Mouse (Mus musculus): ENCODE measurements at regions not wholly inside any gene's neighbourhood (a gene's known extent, or its start where the extent isn't known, plus 50 kb on each side); places are given as distances from the start of the nearest gene placed in this dataset.
"Not testable (repeated sequence)": the region's sequence is repeated elsewhere in the genome, so short reads cannot be mapped to it uniquely, and the experiment has no call there.

GRCm38 (mm10) chr6:37662747-37663146 lies 132.8 kb downstream of the Akr1d1 start:
- WGBS, result 55% methylated on average over 2 of the region's 2 CpGs
- Histone ChIP-seq H3K9ac (ENCODE audit: low read depth, low read length) (no peak overlapping the region), H3K36me3 (ENCODE audit: control insufficient read depth, insufficient read depth, low read length) (no peaks in the 10 kb centered on the region), H3K27ac (no peak overlapping the region), H3K4me1 (ENCODE audit: control insufficient read depth, insufficient read depth, low read length) (peaks cover 2% of the 10 kb centered on the region), H3K27me3 (ENCODE audit: control insufficient read depth, insufficient read depth, low read length) (no peaks in the 10 kb centered on the region), H3K4me3 (no peak overlapping the region), H3K79me2 (replicated peaks; ENCODE audit: control insufficient read depth, insufficient read depth, low read length) (no peaks in the 10 kb centered on the region)
- TF ChIP-seq CTCF (IDR thresholded peaks at IDR 0.05), result no peak
- TF ChIP-seq POLR2A (IDR thresholded peaks at IDR 0.05; ENCODE audit: insufficient read depth, low read depth, low read length), result no peak
- no peak for TF ChIP-seq EP300 (IDR thresholded peaks at IDR 0.05; ENCODE audit: insufficient read depth, low read depth, low read length)
- intact Hi-C loops (cut with DNase I), result loop anchor here (10.0 kb wide), 1 partner anchor 1178 kb away; no protein-coding TSS in a partner anchor
- DNase-seq, result no peak

- H3K4me3 ChIP-seq, result no peak overlapping the region
- no peaks in the 10 kb centered on the region for H3K79me2 ChIP-seq (replicated peaks; ENCODE audit: control insufficient read depth, insufficient read depth, low read length)
- no peak for DNase-seq
- H3K4me1 ChIP-seq (ENCODE audit: control insufficient read depth, insufficient read depth, low read length), result no peaks in the 10 kb centered on the region; the same call in 1 of the 2 replicates
- no peak overlapping the region for H3K27ac ChIP-seq
- no peaks in the 10 kb centered on the region for H3K27me3 ChIP-seq (ENCODE audit: control insufficient read depth, insufficient read depth, low read length)
- intact Hi-C loops (cut with DNase I), result loop anchor here (10.0 kb wide), 1 partner anchor 1181 kb away; no protein-coding TSS in a partner anchor
- H3K36me3 ChIP-seq (ENCODE audit: control insufficient read depth, insufficient read depth, low read length), result no peaks in the 10 kb centered on the region
- 67% methylated on average over 5 of the region's 5 CpGs for WGBS
- no peak for TF ChIP-seq EP300 (IDR thresholded peaks at IDR 0.05; ENCODE audit: insufficient read depth, low read depth, low read length)
- no peak for TF ChIP-seq POLR2A (IDR thresholded peaks at IDR 0.05; ENCODE audit: insufficient read depth, low read depth, low read length)
- no peak for TF ChIP-seq CTCF (IDR thresholded peaks at IDR 0.05)
- H3K9ac ChIP-seq (ENCODE audit: low read depth, low read length), result no peak overlapping the region
Measured at GRCm38 (mm10) chr6:37665576-37665975, 135.6 kb downstream of the Akr1d1 start.

GRCm38 (mm10) chr6:37669407-37669806 lies 139.4 kb downstream of the Akr1d1 start:
- no peak for DNase-seq
- 59% methylated on average over 2 of the region's 2 CpGs for WGBS
- Histone ChIP-seq H3K36me3 (ENCODE audit: control insufficient read depth, insufficient read depth, low read length) (no peaks in the 10 kb centered on the region), H3K27ac (no peak overlapping the region), H3K79me2 (replicated peaks; ENCODE audit: control insufficient read depth, insufficient read depth, low read length) (no peaks in the 10 kb centered on the region), H3K9ac (ENCODE audit: low read depth, low read length) (no peak overlapping the region), H3K27me3 (ENCODE audit: control insufficient read depth, insufficient read depth, low read length) (no peaks in the 10 kb centered on the region), H3K4me1 (ENCODE audit: control insufficient read depth, insufficient read depth, low read length) (no peaks in the 10 kb centered on the region), H3K4me3 (no peak overlapping the region)
- no peak for TF ChIP-seq CTCF (IDR thresholded peaks at IDR 0.05)
- no peak for TF ChIP-seq EP300 (IDR thresholded peaks at IDR 0.05; ENCODE audit: insufficient read depth, low read depth, low read length)
- no peak for TF ChIP-seq POLR2A (IDR thresholded peaks at IDR 0.05; ENCODE audit: insufficient read depth, low read depth, low read length)
- intact Hi-C loops (cut with DNase I), result loop anchor here (10.0 kb wide), 1 partner anchor 1185 kb away; no protein-coding TSS in a partner anchor

- Histone ChIP-seq H3K4me3 (no peak overlapping the region), H3K4me1 (ENCODE audit: control insufficient read depth, insufficient read depth, low read length) (no peaks in the 10 kb centered on the region), H3K9ac (ENCODE audit: low read depth, low read length) (no peak overlapping the region), H3K79me2 (replicated peaks; ENCODE audit: control insufficient read depth, insufficient read depth, low read length) (no peaks in the 10 kb centered on the region), H3K27ac (no peak overlapping the region), H3K36me3 (ENCODE audit: control insufficient read depth, insufficient read depth, low read length) (no peaks in the 10 kb centered on the region), H3K27me3 (ENCODE audit: control insufficient read depth, insufficient read depth, low read length) (no peaks in the 10 kb centered on the region)
- no peak for TF ChIP-seq EP300 (IDR thresholded peaks at IDR 0.05; ENCODE audit: insufficient read depth, low read depth, low read length)
- no peak for TF ChIP-seq POLR2A (IDR thresholded peaks at IDR 0.05; ENCODE audit: insufficient read depth, low read depth, low read length)
- no peak for TF ChIP-seq CTCF (IDR thresholded peaks at IDR 0.05)
- 78% methylated on average over 3 of the region's 3 CpGs for WGBS
- intact Hi-C loops (cut with DNase I), result no loop called here
- no peak for DNase-seq
Measured at GRCm38 (mm10) chr6:37670701-37671100, 140.7 kb downstream of the Akr1d1 start.

- intact Hi-C loops (cut with DNase I), result no loop called here
- WGBS, result 84% methylated on average over 3 of the region's 3 CpGs
- H3K4me1 ChIP-seq (ENCODE audit: control insufficient read depth, insufficient read depth, low read length), result no peaks in the 10 kb centered on the region
- no peak for DNase-seq
- TF ChIP-seq POLR2A (IDR thresholded peaks at IDR 0.05; ENCODE audit: insufficient read depth, low read depth, low read length) (no peak), CTCF (IDR thresholded peaks at IDR 0.05) (no peak), EP300 (IDR thresholded peaks at IDR 0.05; ENCODE audit: insufficient read depth, low read depth, low read length) (no peak)
- H3K27me3 ChIP-seq (ENCODE audit: control insufficient read depth, insufficient read depth, low read length), result no peaks in the 10 kb centered on the region
- H3K9ac ChIP-seq (ENCODE audit: low read depth, low read length), result no peak overlapping the region
- H3K4me3 ChIP-seq, result no peak overlapping the region
- H3K36me3 ChIP-seq (ENCODE audit: control insufficient read depth, insufficient read depth, low read length), result no peaks in the 10 kb centered on the region
- no peak overlapping the region for H3K27ac ChIP-seq
- H3K79me2 ChIP-seq (replicated peaks; ENCODE audit: control insufficient read depth, insufficient read depth, low read length), result no peaks in the 10 kb centered on the region
Measured at GRCm38 (mm10) chr6:37679871-37680270, 149.9 kb downstream of the Akr1d1 start.

GRCm38 (mm10) chr6:37681331-37681730 lies 151.4 kb downstream of the Akr1d1 start:
- H3K79me2 ChIP-seq (replicated peaks; ENCODE audit: control insufficient read depth, insufficient read depth, low read length); H3K27ac ChIP-seq; H3K9ac ChIP-seq (ENCODE audit: low read depth, low read length); H3K27me3 ChIP-seq (ENCODE audit: control insufficient read depth, insufficient read depth, low read length); H3K36me3 ChIP-seq (ENCODE audit: control insufficient read depth, insufficient read depth, low read length); H3K4me1 ChIP-seq (ENCODE audit: control insufficient read depth, insufficient read depth, low read length); intact Hi-C loops (cut with DNase I); H3K4me3 ChIP-seq; DNase-seq: not testable (repeated sequence)
- 83% methylated on average over 2 of the region's 2 CpGs for WGBS
